Mouse (Mus musculus) forebrain, postnatal 0 days (tissue): ENCODE measurements around the gene Zbtb17. TPM values are rescaled to one million over a fixed set of nuclear protein-coding genes. Genes with fewer than 3 reads are reported as not detected.

Experiments
- ATAC-seq: fragments of 200-750 bp; cut with Nextera tagmentation; 2 replicates; pipeline ENCODE4 v1.8.0; 2017; ENCODE audit warnings: mild to moderate bottlenecking, moderate library complexity
- DNase-seq: peaks from one replicate; pipeline ENCODE4 v3.0.0-alpha.2; 2015
- H3K27ac ChIP-seq: fragments of 300-500 bp; sonication (generic); 2 replicates; pipeline ENCODE4 v1.5.1; 2014; ENCODE audit warnings: low read depth, mild to moderate bottlenecking, antibody characterized with exemption, low read length, moderate library complexity, mixed read lengths
- H3K27me3 ChIP-seq: fragments of 300-500 bp; sonication (generic); 2 replicates; pipeline ENCODE4 v1.6.1; 2014; ENCODE audit warnings: mild to moderate bottlenecking, low read length, mixed read lengths; ENCODE audit not compliant: insufficient read depth
- H3K36me3 ChIP-seq: fragments of 300-500 bp; sonication (generic); 2 replicates; pipeline ENCODE4 v1.6.1; 2014; ENCODE audit warnings: mild to moderate bottlenecking, moderate library complexity; ENCODE audit not compliant: insufficient read depth
- H3K4me1 ChIP-seq: fragments of 300-500 bp; sonication (generic); 2 replicates; pipeline ENCODE4 v1.6.1; 2014; ENCODE audit warnings: antibody characterized with exemption; ENCODE audit not compliant: insufficient read depth
- H3K4me2 ChIP-seq: fragments of 300-500 bp; sonication (generic); 2 replicates; pipeline ENCODE4 v1.6.1; 2014; ENCODE audit warnings: low read depth, mild to moderate bottlenecking, moderate library complexity
- H3K4me3 ChIP-seq: fragments of 300-500 bp; sonication (generic); 2 replicates; pipeline ENCODE4 v1.5.1; 2014; ENCODE audit warnings: low read depth, low read length, mixed read lengths
- H3K9ac ChIP-seq: fragments of 300-500 bp; sonication (generic); 2 replicates; pipeline ENCODE4 v1.6.1; 2014; ENCODE audit warnings: mild to moderate bottlenecking
- H3K9me3 ChIP-seq: fragments of 300-500 bp; sonication (generic); 2 replicates; pipeline ENCODE4 v1.6.1; 2016; ENCODE audit warnings: low read length
- CTCF ChIP-seq: sonication (generic); IDR thresholded peaks from 2 replicates; pipeline ENCODE4 v1.5.1; 2016; ENCODE audit warnings: antibody characterized with exemption, control low read depth, low read depth
- WGBS: fragments of 180-500 bp; shearing (Covaris S2); extraction: QIAGEN DNeasy Blood & Tissue Kit; methylation state at CpG from one replicate; pipeline ENCODE4 v1.1.7; 2014; 5-methylcytosine and 5-hydroxymethylcytosine counted together
- polyA plus RNA-seq: library from polyadenylated mRNA; unstranded; fragments of >200 nt; fragmentation: Nextera tagmentation; extraction: Ambion mirVana; gene quantifications from 2 replicates; pipeline ENCODE4 v1.2.1, GENCODE M21; 2015
- total RNA-seq: library from RNA; depleted of rRNA; stranded (reverse); fragments of >200 nt; gene quantifications from 2 replicates; pipeline ENCODE4 v1.2.3, GENCODE M21; 2014

Zbtb17 gene
- total and polyA plus RNA-seq, 2 experiments from 2014 or later: 32.8 to 42.1 TPM

DNA sequence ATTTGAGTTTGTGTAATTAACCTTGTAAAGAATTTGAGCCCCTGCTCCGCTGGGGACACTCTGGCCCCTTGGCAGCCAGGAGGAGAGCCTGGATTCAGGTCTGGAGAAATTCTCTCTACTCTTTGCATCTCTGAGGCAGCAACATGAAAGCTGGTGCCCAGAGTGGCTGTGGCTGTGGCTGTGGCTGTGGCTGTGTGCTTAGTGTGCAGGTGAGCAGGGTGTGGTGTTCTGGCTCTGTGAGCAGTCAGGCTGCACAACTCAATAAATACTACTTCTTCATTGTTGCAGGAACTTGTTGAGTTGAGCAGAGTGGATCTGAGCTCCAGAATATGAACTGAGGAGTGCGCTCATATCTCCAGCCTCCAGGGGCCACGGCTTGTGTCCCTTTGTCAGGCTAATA, 14.4 kb downstream of the Zbtb17 start:
- H3K9me3 ChIP-seq: no peaks in the 10 kb centered on the region
- H3K36me3 ChIP-seq: peaks cover 41% of the 10 kb centered on the region
- DNase-seq: no peak
- H3K4me2 ChIP-seq: no peak overlapping the region
- 60% methylated on average over 3 of the region's 3 CpGs for WGBS
- TF ChIP-seq CTCF: no peak
- no peak overlapping the region for H3K27ac ChIP-seq
- no peak overlapping the region for H3K4me3 ChIP-seq
- no peak overlapping the region for H3K9ac ChIP-seq
- H3K27me3 ChIP-seq: no peaks in the 10 kb centered on the region
- ATAC-seq: no peak
- no peaks in the 10 kb centered on the region for H3K4me1 ChIP-seq

DNA sequence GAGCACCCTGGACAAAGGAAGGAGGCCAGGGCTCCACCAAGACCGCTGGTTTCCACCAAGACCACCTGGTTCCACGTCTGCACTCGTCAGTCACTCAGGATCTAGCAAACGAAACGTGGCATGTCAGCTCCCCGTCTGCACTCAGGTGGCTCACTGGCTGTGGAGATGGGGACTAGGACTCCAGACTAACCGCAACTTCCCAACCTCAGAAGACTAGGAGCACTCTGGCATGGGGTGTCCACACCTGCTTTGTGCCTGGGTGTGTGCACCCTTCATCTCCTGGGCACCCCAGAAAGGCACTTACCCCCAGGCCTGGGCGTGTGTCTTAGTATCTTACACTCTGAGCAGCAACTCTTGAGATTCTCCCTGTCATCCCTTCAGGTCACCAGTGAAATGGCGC, 15.3 kb downstream of the Zbtb17 start:
- H3K4me3 ChIP-seq: no peak overlapping the region
- H3K4me1 ChIP-seq: no peaks in the 10 kb centered on the region
- no peaks in the 10 kb centered on the region for H3K9me3 ChIP-seq
- peaks cover 46% of the 10 kb centered on the region for H3K36me3 ChIP-seq
- WGBS: 89% methylated on average over 9 of the region's 9 CpGs
- no peaks in the 10 kb centered on the region for H3K27me3 ChIP-seq
- no peak overlapping the region for H3K27ac ChIP-seq
- ATAC-seq: no peak
- no peak overlapping the region for H3K4me2 ChIP-seq
- no peak for TF ChIP-seq CTCF
- H3K9ac ChIP-seq: no peak overlapping the region
- no peak for DNase-seq

DNA sequence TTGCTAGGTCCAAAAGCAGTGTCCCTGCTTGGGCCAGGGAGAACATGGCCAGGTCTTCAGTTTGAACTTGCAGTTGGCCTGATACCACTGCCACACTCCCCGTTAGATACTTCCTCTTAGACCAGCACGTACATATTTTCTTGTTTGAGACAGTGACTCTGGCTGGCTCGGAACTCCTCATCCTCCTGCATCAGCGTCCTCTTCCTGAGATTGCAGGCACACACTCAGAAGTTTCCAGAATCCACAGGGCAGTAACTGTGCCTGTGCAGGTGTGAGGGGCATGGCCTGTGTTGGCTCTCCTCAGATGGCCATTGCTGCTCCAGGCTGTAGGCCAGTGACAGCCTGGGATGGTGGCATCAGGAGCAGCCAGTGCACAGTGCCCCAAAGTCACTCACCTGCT, 16.0 kb downstream of the Zbtb17 start:
- Histone ChIP-seq H3K9ac (no peak overlapping the region), H3K36me3 (peaks cover 52% of the 10 kb centered on the region), H3K27ac (no peak overlapping the region), H3K4me3 (no peak overlapping the region), H3K4me1 (no peaks in the 10 kb centered on the region), H3K9me3 (no peaks in the 10 kb centered on the region), H3K4me2 (no peak overlapping the region), H3K27me3 (no peaks in the 10 kb centered on the region)
- ATAC-seq (no peak), DNase-seq (no peak)
- TF ChIP-seq CTCF: no peak
- 95% methylated on average over 4 of the region's 4 CpGs for WGBS

DNA sequence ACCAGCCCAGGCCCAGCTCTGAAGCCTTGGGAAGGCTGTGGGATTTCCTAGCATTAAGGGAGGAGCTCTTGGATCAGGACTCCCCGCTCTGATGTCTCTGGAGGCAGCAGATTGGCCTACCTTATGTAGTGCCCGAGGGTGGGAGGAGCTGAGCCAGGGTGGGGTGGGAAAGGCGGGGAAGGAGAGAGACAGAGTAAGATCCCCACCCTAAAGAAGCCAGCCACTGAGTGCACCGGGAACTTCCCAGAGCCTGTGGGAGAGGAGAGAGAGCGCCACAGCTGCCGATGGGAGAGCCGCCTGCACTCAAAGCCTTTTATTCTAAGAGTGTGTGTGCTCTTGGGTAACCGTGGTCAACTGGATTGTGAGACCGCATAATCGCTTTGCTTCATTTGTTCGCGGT, 16.6 kb downstream of the Zbtb17 start:
- no peak overlapping the region for H3K9ac ChIP-seq
- H3K27me3 ChIP-seq: no peaks in the 10 kb centered on the region
- no peaks in the 10 kb centered on the region for H3K9me3 ChIP-seq
- TF ChIP-seq CTCF: no peak
- H3K4me1 ChIP-seq: no peaks in the 10 kb centered on the region
- H3K36me3 ChIP-seq: peaks cover 57% of the 10 kb centered on the region
- ATAC-seq (no peak), DNase-seq (no peak)
- WGBS: 28% methylated on average over 12 of the region's 12 CpGs
- H3K27ac ChIP-seq: no peak overlapping the region
- no peak overlapping the region for H3K4me3 ChIP-seq
- no peak overlapping the region for H3K4me2 ChIP-seq

DNA sequence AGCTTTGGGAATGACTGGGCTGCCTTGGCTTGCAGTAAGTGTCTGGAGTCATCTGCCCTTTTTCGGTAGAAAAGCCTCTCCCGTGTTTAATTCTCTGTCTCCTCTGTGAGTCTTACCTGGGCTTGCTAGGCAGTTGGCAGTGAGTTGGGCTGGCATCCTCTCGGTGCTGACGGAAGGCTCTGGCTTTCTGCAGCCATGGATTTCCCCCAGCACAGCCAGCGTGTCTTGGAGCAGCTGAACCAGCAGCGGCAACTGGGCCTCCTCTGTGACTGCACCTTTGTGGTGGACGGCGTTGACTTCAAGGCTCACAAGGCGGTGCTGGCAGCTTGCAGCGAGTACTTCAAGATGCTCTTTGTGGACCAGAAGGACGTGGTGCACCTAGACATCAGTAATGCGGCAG, 17.1 kb downstream of the Zbtb17 start:
- Histone ChIP-seq H3K4me1 (no peaks in the 10 kb centered on the region), H3K36me3 (peaks cover 58% of the 10 kb centered on the region), H3K4me3 (no peak overlapping the region), H3K9ac (no peak overlapping the region), H3K27ac (no peak overlapping the region), H3K4me2 (no peak overlapping the region), H3K27me3 (no peaks in the 10 kb centered on the region), H3K9me3 (no peaks in the 10 kb centered on the region)
- TF ChIP-seq CTCF: no peak
- WGBS: 85% methylated on average over 12 of the region's 12 CpGs
- DNase-seq (no peak), ATAC-seq (no peak)

DNA sequence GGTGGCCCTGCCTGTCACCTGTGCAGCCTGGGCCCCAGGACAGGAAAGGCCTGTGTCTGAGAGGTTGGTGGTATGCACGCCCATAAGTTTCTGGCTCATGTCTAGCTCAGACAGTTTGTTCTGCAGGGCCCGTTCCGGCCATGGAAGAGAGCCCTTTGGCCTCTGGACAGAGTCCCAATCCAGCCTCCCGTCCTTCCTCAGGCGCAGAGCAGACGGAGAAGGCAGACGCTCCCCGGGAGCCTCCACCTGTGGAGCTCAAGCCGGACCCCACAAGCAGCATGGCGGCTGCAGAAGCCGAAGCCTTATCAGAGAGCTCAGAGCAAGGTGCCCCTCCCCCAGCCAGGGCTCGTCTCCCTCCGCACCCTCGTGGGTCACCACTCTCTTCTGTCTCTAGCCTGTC, 19.0 kb downstream of the Zbtb17 start:
- DNase-seq (no peak), ATAC-seq (no peak)
- H3K9ac ChIP-seq: no peak overlapping the region
- H3K4me3 ChIP-seq: no peak overlapping the region
- peaks cover 74% of the 10 kb centered on the region for H3K36me3 ChIP-seq
- H3K27me3 ChIP-seq: no peaks in the 10 kb centered on the region
- no peaks in the 10 kb centered on the region for H3K9me3 ChIP-seq
- H3K27ac ChIP-seq: no peak overlapping the region
- no peak for TF ChIP-seq CTCF
- no peaks in the 10 kb centered on the region for H3K4me1 ChIP-seq
- H3K4me2 ChIP-seq: no peak overlapping the region
- 84% methylated on average over 14 of the region's 14 CpGs for WGBS

DNA sequence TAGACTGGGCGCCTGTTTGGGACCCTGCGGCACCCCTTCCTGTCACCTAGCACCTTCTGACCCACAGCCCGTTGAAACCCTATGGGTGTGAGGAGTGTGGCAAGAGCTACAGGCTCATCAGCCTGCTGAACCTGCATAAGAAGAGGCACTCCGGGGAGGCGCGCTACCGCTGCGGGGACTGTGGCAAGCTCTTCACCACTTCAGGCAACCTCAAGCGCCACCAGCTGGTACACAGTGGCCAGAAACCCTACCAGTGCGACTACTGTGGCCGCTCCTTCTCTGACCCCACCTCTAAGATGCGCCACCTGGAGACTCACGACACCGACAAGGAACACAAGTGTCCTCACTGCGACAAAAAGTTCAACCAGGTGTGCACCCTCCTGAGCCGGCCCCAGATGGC, 20.3 kb downstream of the Zbtb17 start:
- Histone ChIP-seq H3K27me3 (no peaks in the 10 kb centered on the region), H3K4me3 (no peak overlapping the region), H3K4me2 (no peak overlapping the region), H3K9me3 (no peaks in the 10 kb centered on the region), H3K9ac (no peak overlapping the region), H3K36me3 (peaks cover 84% of the 10 kb centered on the region), H3K27ac (no peak overlapping the region), H3K4me1 (no peaks in the 10 kb centered on the region)
- no peak for TF ChIP-seq CTCF
- DNase-seq (no peak), ATAC-seq (no peak)
- 80% methylated on average over 16 of the region's 16 CpGs for WGBS
